Mouse (Mus musculus): ENCODE measurements around the gene Vim.
"Not testable (repeated sequence)": the region's sequence is repeated elsewhere in the genome, so short reads cannot be mapped to it uniquely, and the experiment has no call there.

Gene Vim

GRCm38 (mm10) chr2:13570122-13570521 lies 3.6 kb upstream of the Vim start:
- DNase-seq (ENCODE audit: low spot score in 2 of 2): no peak

- DNase-seq (ENCODE audit: low spot score in 2 of 2): no peak
Observed at GRCm38 (mm10) chr2:13572101-13572553, 1.6 kb upstream of the Vim start.

- DNase-seq (ENCODE audit: low spot score in 2 of 2): no peak
Observed at GRCm38 (mm10) chr2:13572647-13573407, 900 bp upstream of the Vim start.

- peak in 1 of 2 experiments; percentile 58 for DNase-seq (ENCODE audit: low spot score in 2 of 2)
Observed at GRCm38 (mm10) chr2:13574066-13574800, 506 bp downstream of the Vim start.

GRCm38 (mm10) chr2:13574801-13575150 lies 1.0 kb downstream of the Vim start:
- no peak for DNase-seq (ENCODE audit: low spot score in 2 of 2)

- peak; percentile 12 to 75 for DNase-seq (ENCODE audit: low spot score in 2 of 2)
Observed at GRCm38 (mm10) chr2:13575287-13575801, 1.6 kb downstream of the Vim start.

GRCm38 (mm10) chr2:13575926-13576325 lies 2.2 kb downstream of the Vim start:
- no peak for DNase-seq (ENCODE audit: low spot score in 2 of 2)

- no peak for DNase-seq (ENCODE audit: low spot score in 2 of 2)
Observed at GRCm38 (mm10) chr2:13577399-13577798, 3.7 kb downstream of the Vim start.

GRCm38 (mm10) chr2:13578473-13579152 lies 4.9 kb downstream of the Vim start:
- no peak for DNase-seq (ENCODE audit: low spot score in 2 of 2)

GRCm38 (mm10) chr2:13579315-13579714 lies 5.6 kb downstream of the Vim start:
- DNase-seq (ENCODE audit: low spot score in 2 of 2): no peak

GRCm38 (mm10) chr2:13579991-13580390 lies 6.3 kb downstream of the Vim start:
- no peak for DNase-seq (ENCODE audit: low spot score in 2 of 2)

- DNase-seq (ENCODE audit: low spot score in 2 of 2): no peak
Observed at GRCm38 (mm10) chr2:13582184-13582583, 8.5 kb downstream of the Vim start.

GRCm38 (mm10) chr2:13583746-13584145 lies 10.0 kb downstream of the Vim start:
- DNase-seq (ENCODE audit: low spot score in 2 of 2): not testable (repeated sequence)

- no peak for DNase-seq (ENCODE audit: low spot score in 2 of 2)
Observed at GRCm38 (mm10) chr2:13593328-13593727, 19.6 kb downstream of the Vim start.

- no peak for DNase-seq (ENCODE audit: low spot score in 2 of 2)
Observed at GRCm38 (mm10) chr2:13596965-13597656, 23.4 kb downstream of the Vim start.

GRCm38 (mm10) chr2:13598166-13598565 lies 24.4 kb downstream of the Vim start:
- no peak for DNase-seq (ENCODE audit: low spot score in 2 of 2)

- no peak for DNase-seq (ENCODE audit: low spot score in 2 of 2)
Observed at GRCm38 (mm10) chr2:13603093-13603492, 29.4 kb downstream of the Vim start.

GRCm38 (mm10) chr2:13603636-13604035 lies 29.9 kb downstream of the Vim start:
- not testable (repeated sequence) for DNase-seq (ENCODE audit: low spot score in 2 of 2)

- no peak for DNase-seq (ENCODE audit: low spot score in 2 of 2)
Observed at GRCm38 (mm10) chr2:13630136-13630832, 56.6 kb downstream of the Vim start.

Data from frontal cortex, postnatal 10 days (tissue).